Mouse (Mus musculus) v-Abl transformed pro-B cells (cell line): ENCODE measurements around the gene Plk5.

Experiments used
- in situ Hi-C, 2 experiments: fragments of 400-800 bp; cut with MboI; formaldehyde crosslinking; loops; one replicate each; pipeline ENCODE4 v1.15.1; 2025; ENCODE audit not compliant: unreplicated experiment in 2 of 2

Plk5 gene

GRCm38 (mm10) chr10:80330084-80330483 is 26.2 kb upstream of the Plk5 start:
- in situ Hi-C loops, result no loop called here

- in situ Hi-C loops, result no loop called here
Observed at GRCm38 (mm10) chr10:80330888-80331287, 25.4 kb upstream of the Plk5 start.

- in situ Hi-C loops, result no loop called here
Observed at GRCm38 (mm10) chr10:80331636-80332524, 24.4 kb upstream of the Plk5 start.

- in situ Hi-C loops, result no loop called here
Observed at GRCm38 (mm10) chr10:80332525-80332989, 23.7 kb upstream of the Plk5 start.

- in situ Hi-C loops, result loop anchor here in 1 of 2 experiments (5.0 kb wide), 1 partner anchor 36 kb away; no protein-coding TSS in a partner anchor
Observed at GRCm38 (mm10) chr10:80336263-80336662, 20.0 kb upstream of the Plk5 start.

- in situ Hi-C loops, result loop anchor here (5.0 to 10.0 kb wide), 2 partner anchors 32 to 45 kb away; partner anchors contain the start of genes Apc2 (in 1 of the 2) and Rps15 (in 1 of the 2)
Observed at GRCm38 (mm10) chr10:80339941-80340750, 16.1 kb upstream of the Plk5 start.

- in situ Hi-C loops, result loop anchor here in 1 of 2 experiments (10.0 kb wide), 1 partner anchor 46 kb away; the partner anchor contains the start of genes Apc2 and Rps15
Observed at GRCm38 (mm10) chr10:80341026-80341425, 15.2 kb upstream of the Plk5 start.

GRCm38 (mm10) chr10:80341491-80342304 is 14.6 kb upstream of the Plk5 start:
- in situ Hi-C loops, result loop anchor here in 1 of 2 experiments (10.0 kb wide), 1 partner anchor 47 kb away; the partner anchor contains the start of genes Apc2 and Rps15

- in situ Hi-C loops, result loop anchor here in 1 of 2 experiments (10.0 kb wide), 1 partner anchor 48 kb away; the partner anchor contains the start of genes Apc2 and Rps15
Observed at GRCm38 (mm10) chr10:80342305-80342748, 13.9 kb upstream of the Plk5 start.

GRCm38 (mm10) chr10:80342749-80343424 is 13.4 kb upstream of the Plk5 start:
- in situ Hi-C loops, result loop anchor here in 1 of 2 experiments (10.0 kb wide), 1 partner anchor 48 kb away; the partner anchor contains the start of genes Apc2 and Rps15

GRCm38 (mm10) chr10:80343425-80343895 is 12.8 kb upstream of the Plk5 start:
- in situ Hi-C loops, result loop anchor here in 1 of 2 experiments (10.0 kb wide), 1 partner anchor 49 kb away; the partner anchor contains the start of genes Apc2 and Rps15

- in situ Hi-C loops, result loop anchor here in 1 of 2 experiments (10.0 kb wide), 1 partner anchor 49 kb away; the partner anchor contains the start of genes Apc2 and Rps15
Observed at GRCm38 (mm10) chr10:80344131-80344661, 12.1 kb upstream of the Plk5 start.

GRCm38 (mm10) chr10:80345122-80345521 is 11.1 kb upstream of the Plk5 start:
- in situ Hi-C loops, result loop anchor here (5.0 to 10.0 kb wide), 3 partner anchors 50 to 173 kb away; partner anchors contain the start of genes 1600002K03Rik (in 1 of the 2), Apc2 (in 1 of the 2), Efna2 (in 1 of the 2) and Rps15 (in 1 of the 2)

GRCm38 (mm10) chr10:80345929-80346328 is 10.3 kb upstream of the Plk5 start:
- in situ Hi-C loops, result loop anchor here (5.0 to 10.0 kb wide), 3 partner anchors 51 to 174 kb away; partner anchors contain the start of genes 1600002K03Rik (in 1 of the 2), Apc2 (in 1 of the 2), Efna2 (in 1 of the 2) and Rps15 (in 1 of the 2)

GRCm38 (mm10) chr10:80347514-80347967 is 8.7 kb upstream of the Plk5 start:
- in situ Hi-C loops, result loop anchor here (5.0 to 10.0 kb wide), 3 partner anchors 53 to 175 kb away; partner anchors contain the start of genes 1600002K03Rik (in 1 of the 2), Apc2 (in 1 of the 2), Efna2 (in 1 of the 2) and Rps15 (in 1 of the 2)

GRCm38 (mm10) chr10:80348244-80348781 is 7.9 kb upstream of the Plk5 start, which contains the start of gene Adamtsl5:
Gene Adamtsl5 (minus strand): TSS chr10:80348412.
- in situ Hi-C loops, result loop anchor here (5.0 to 10.0 kb wide), 3 partner anchors 54 to 176 kb away; partner anchors contain the start of genes 1600002K03Rik (in 1 of the 2), Apc2 (in 1 of the 2), Efna2 (in 1 of the 2) and Rps15 (in 1 of the 2)

- in situ Hi-C loops, result loop anchor here (5.0 to 10.0 kb wide), 3 partner anchors 54 to 177 kb away; partner anchors contain the start of genes 1600002K03Rik (in 1 of the 2), Apc2 (in 1 of the 2), Efna2 (in 1 of the 2) and Rps15 (in 1 of the 2)
Observed at GRCm38 (mm10) chr10:80348981-80349380, 7.3 kb upstream of the Plk5 start.
